Mouse (Mus musculus): ENCODE data around the gene Tmem238.

- TF ChIP-seq TAL1 (IDR thresholded peaks at IDR 0.05; ENCODE audit: low read length) = peak; percentile 8; the same call in 1 of the 3 replicates
- TF ChIP-seq GATA1 (IDR thresholded peaks at IDR 0.05; ENCODE audit: low read length) = no peak
These were observed 44.6 kb downstream of the Tmem238 start for GRCm38 (mm10) chr7:4744886-4745285.
